Mouse (Mus musculus) limb, embryonic 11.5 days (tissue): ENCODE measurements around the gene Pts. TPM values are rescaled to one million over a fixed set of nuclear protein-coding genes. Genes with fewer than 3 reads are reported as not detected.

ENCODE experiments used
- ATAC-seq: fragments of 200-750 bp; cut with Nextera tagmentation; 2 replicates; pipeline ENCODE4 v1.8.0; 2017; ENCODE audit warnings: low read depth; ENCODE audit not compliant: insufficient number of reproducible peaks, low FRiP score, low TSS enrichment
- DNase-seq: peaks from one replicate; pipeline ENCODE4 v3.0.0-alpha.2; 2015; ENCODE audit warnings: low spot score
- H3K27ac ChIP-seq: fragments of 300-500 bp; sonication (generic); replicated peaks from 2 replicates; pipeline ENCODE4 v1.5.1; 2014; ENCODE audit warnings: low read depth, mild to moderate bottlenecking, low read length
- H3K27me3 ChIP-seq: fragments of 300-500 bp; sonication (generic); 2 replicates; pipeline ENCODE4 v1.6.1; 2014; ENCODE audit warnings: mild to moderate bottlenecking, low read length, mixed read lengths; ENCODE audit not compliant: control insufficient read depth, insufficient read depth
- H3K36me3 ChIP-seq: fragments of 300-500 bp; sonication (generic); 2 replicates; pipeline ENCODE4 v1.6.1; 2014; ENCODE audit warnings: mild to moderate bottlenecking, low read length, moderate library complexity, mixed read lengths; ENCODE audit not compliant: control insufficient read depth, insufficient read depth
- H3K4me1 ChIP-seq: fragments of 300-500 bp; sonication (generic); 2 replicates; pipeline ENCODE4 v1.6.1; 2014; ENCODE audit warnings: low read length, mixed read lengths; ENCODE audit not compliant: control insufficient read depth, insufficient read depth
- H3K4me2 ChIP-seq: fragments of 300-500 bp; sonication (generic); 2 replicates; pipeline ENCODE4 v1.6.1; 2014; ENCODE audit warnings: low read depth, mild to moderate bottlenecking, moderate library complexity; ENCODE audit not compliant: severe bottlenecking
- H3K4me3 ChIP-seq: fragments of 300-500 bp; sonication (generic); 2 replicates; pipeline ENCODE4 v1.5.1; 2014; ENCODE audit warnings: low read depth, low read length
- H3K9ac ChIP-seq: fragments of 300-500 bp; sonication (generic); 2 replicates; pipeline ENCODE4 v1.6.1; 2014; ENCODE audit warnings: mild to moderate bottlenecking, low read length
- H3K9me3 ChIP-seq: fragments of 300-500 bp; sonication (generic); 2 replicates; pipeline ENCODE4 v1.6.1; 2016; ENCODE audit warnings: low read length; ENCODE audit not compliant: control insufficient read depth
- WGBS: fragments of 180-500 bp; shearing (Covaris S2); extraction: QIAGEN DNeasy Blood & Tissue Kit; methylation state at CpG from one replicate; pipeline ENCODE4 v1.1.7; 2014; 5-methylcytosine and 5-hydroxymethylcytosine counted together
- polyA plus RNA-seq: library from polyadenylated mRNA; unstranded; fragments of >200 nt; fragmentation: Nextera tagmentation; extraction: Ambion mirVana; gene quantifications from 2 replicates; pipeline ENCODE4 v1.2.1, GENCODE M21; 2014

The Pts gene
- polyA plus RNA-seq, 1 experiment from 2014 or later, result 55.3 TPM

- ATAC-seq (no peak), DNase-seq (no peak)
- Histone ChIP-seq H3K4me3 (no peak within 1 kb of the TSS), H3K36me3 (no peaks in the 10 kb centered on the region), H3K27me3 (no peaks in the 10 kb centered on the region), H3K4me1 (no peaks in the 10 kb centered on the region), H3K4me2 (0 out of 2 replicates have a peak within 1 kb of the TSS, but pooled peaks have one; percentile 8), H3K27ac (no peak within 1 kb of the TSS), H3K9me3 (no peaks in the 10 kb centered on the region), H3K9ac (no peak within 1 kb of the TSS)
- WGBS, result 28% methylated on average over 2 of the region's 2 CpGs
These were observed 26.5 kb upstream of the Pts start, which contains the start of gene Bco2 for GRCm38 (mm10) chr9:50555094-50555446. TSS of gene Bco2 (minus strand) at chr9:50555181.

- WGBS, result 31% methylated on average over 12 of the region's 12 CpGs
- H3K27me3 ChIP-seq, result no peaks in the 10 kb centered on the region
- H3K27ac ChIP-seq, result no peak within 1 kb of the TSS
- no peaks in the 10 kb centered on the region for H3K36me3 ChIP-seq
- no peak within 1 kb of the TSS for H3K9ac ChIP-seq
- ATAC-seq, result no peak
- peak; percentile 26 for DNase-seq
- no peaks in the 10 kb centered on the region for H3K9me3 ChIP-seq
- H3K4me2 ChIP-seq, result 0 out of 2 replicates have a peak within 1 kb of the TSS, but pooled peaks have one; percentile 8
- H3K4me3 ChIP-seq, result no peak within 1 kb of the TSS
- H3K4me1 ChIP-seq, result no peaks in the 10 kb centered on the region
These were observed 25.9 kb upstream of the Pts start, which contains the start of gene Il18 for GRCm38 (mm10) chr9:50554241-50555093. TSS of gene Il18 (plus strand) at chr9:50554827.

GRCm38 (mm10) chr9:50553547-50553946, 25.0 kb upstream of the Pts start:
- Histone ChIP-seq H3K9ac (no peak overlapping the region), H3K27me3 (no peaks in the 10 kb centered on the region), H3K27ac (no peak overlapping the region), H3K9me3 (no peaks in the 10 kb centered on the region), H3K4me2 (no peak overlapping the region), H3K4me1 (no peaks in the 10 kb centered on the region), H3K36me3 (no peaks in the 10 kb centered on the region), H3K4me3 (no peak overlapping the region)
- ATAC-seq (no peak), DNase-seq (no peak)
- WGBS, result 80% methylated on average over 2 of the region's 2 CpGs

- no peak for DNase-seq
- Histone ChIP-seq H3K4me2 (no peak overlapping the region), H3K4me1 (no peaks in the 10 kb centered on the region), H3K9ac (no peak overlapping the region), H3K4me3 (no peak overlapping the region), H3K9me3 (no peaks in the 10 kb centered on the region), H3K27ac (no peak overlapping the region), H3K27me3 (no peaks in the 10 kb centered on the region), H3K36me3 (no peaks in the 10 kb centered on the region)
- 78% methylated on average over 5 of the region's 5 CpGs for WGBS
- no peak for ATAC-seq
These were observed 23.7 kb upstream of the Pts start for GRCm38 (mm10) chr9:50552206-50552605.

- no peak overlapping the region for H3K4me2 ChIP-seq
- no peaks in the 10 kb centered on the region for H3K9me3 ChIP-seq
- H3K27me3 ChIP-seq, result no peaks in the 10 kb centered on the region
- H3K27ac ChIP-seq, result no peak overlapping the region
- no peak for ATAC-seq
- no peak overlapping the region for H3K9ac ChIP-seq
- no peak for DNase-seq
- 83% methylated on average over 4 of the region's 4 CpGs for WGBS
- no peaks in the 10 kb centered on the region for H3K4me1 ChIP-seq
- no peak overlapping the region for H3K4me3 ChIP-seq
- no peaks in the 10 kb centered on the region for H3K36me3 ChIP-seq
These were observed 20.4 kb upstream of the Pts start for GRCm38 (mm10) chr9:50548936-50549335.

- Histone ChIP-seq H3K4me1 (no peaks in the 10 kb centered on the region), H3K27me3 (no peaks in the 10 kb centered on the region), H3K4me2 (no peak overlapping the region), H3K4me3 (no peak overlapping the region), H3K27ac (no peak overlapping the region), H3K36me3 (no peaks in the 10 kb centered on the region), H3K9ac (no peak overlapping the region), H3K9me3 (no peaks in the 10 kb centered on the region)
- no peak for DNase-seq
- ATAC-seq, result no peak
- WGBS, result 30% methylated on average over 5 of the region's 5 CpGs
These were observed 19.4 kb upstream of the Pts start for GRCm38 (mm10) chr9:50547859-50548478.

- H3K36me3 ChIP-seq, result no peaks in the 10 kb centered on the region
- H3K27ac ChIP-seq, result no peak overlapping the region
- no peak for ATAC-seq
- H3K4me1 ChIP-seq, result no peaks in the 10 kb centered on the region
- H3K9me3 ChIP-seq, result no peaks in the 10 kb centered on the region
- 76% methylated on average over 9 of the region's 9 CpGs for WGBS
- no peak overlapping the region for H3K4me3 ChIP-seq
- H3K4me2 ChIP-seq, result no peak overlapping the region
- DNase-seq, result no peak
- no peaks in the 10 kb centered on the region for H3K27me3 ChIP-seq
- H3K9ac ChIP-seq, result no peak overlapping the region
These were observed 13.9 kb upstream of the Pts start for GRCm38 (mm10) chr9:50542401-50542800.

GRCm38 (mm10) chr9:50540170-50540569, 11.6 kb upstream of the Pts start:
- Histone ChIP-seq H3K27me3 (no peaks in the 10 kb centered on the region), H3K4me2 (no peak overlapping the region), H3K9ac (no peak overlapping the region), H3K27ac (no peak overlapping the region), H3K36me3 (no peaks in the 10 kb centered on the region), H3K9me3 (no peaks in the 10 kb centered on the region), H3K4me1 (no peaks in the 10 kb centered on the region), H3K4me3 (no peak overlapping the region)
- ATAC-seq, result no peak
- 76% methylated on average over 7 of the region's 7 CpGs for WGBS
- no peak for DNase-seq
